Mouse (Mus musculus) thymus, postnatal 25 days (tissue): Measurements from ENCODE around the gene Ptpn12.

ENCODE experiments used
- DNase-seq: peaks from one replicate; pipeline ENCODE4 v3.0.0; 2022

Ptpn12 gene

GRCm38 (mm10) chr5:21017075-21017474 is 38.6 kb downstream of the Ptpn12 start:
- no peak for DNase-seq

- DNase-seq = no peak
Observed at GRCm38 (mm10) chr5:21010908-21011307, 44.8 kb downstream of the Ptpn12 start.

GRCm38 (mm10) chr5:21002723-21003122 is 53.0 kb downstream of the Ptpn12 start:
- DNase-seq = peak; percentile 63

GRCm38 (mm10) chr5:21001622-21002315 is 53.9 kb downstream of the Ptpn12 start:
- DNase-seq = no peak

GRCm38 (mm10) chr5:20998427-20998826 is 57.3 kb downstream of the Ptpn12 start:
- no peak for DNase-seq

GRCm38 (mm10) chr5:20997555-20997954 is 58.2 kb downstream of the Ptpn12 start:
- DNase-seq = no peak

GRCm38 (mm10) chr5:20990062-20990809 is 65.5 kb downstream of the Ptpn12 start:
- no peak for DNase-seq

GRCm38 (mm10) chr5:20986271-20986670 is 69.4 kb downstream of the Ptpn12 start:
- DNase-seq = no peak

GRCm38 (mm10) chr5:20983505-20983904 is 72.2 kb downstream of the Ptpn12 start:
- no peak for DNase-seq

- DNase-seq = no peak
Observed at GRCm38 (mm10) chr5:20974690-20975089, 81.0 kb downstream of the Ptpn12 start.

- DNase-seq = no peak
Observed at GRCm38 (mm10) chr5:20973999-20974398, 81.7 kb downstream of the Ptpn12 start.

GRCm38 (mm10) chr5:20973069-20973468 is 82.6 kb downstream of the Ptpn12 start:
- no peak for DNase-seq

GRCm38 (mm10) chr5:20968963-20969362 is 86.7 kb downstream of the Ptpn12 start:
- peak; percentile 77 for DNase-seq

- DNase-seq = no peak
Observed at GRCm38 (mm10) chr5:20968493-20968892, 87.2 kb downstream of the Ptpn12 start.

GRCm38 (mm10) chr5:20967942-20968341 is 87.8 kb downstream of the Ptpn12 start:
- DNase-seq = no peak

- no peak for DNase-seq
Observed at GRCm38 (mm10) chr5:20964446-20964845, 91.3 kb downstream of the Ptpn12 start.

GRCm38 (mm10) chr5:20963295-20963694 is 92.4 kb downstream of the Ptpn12 start:
- DNase-seq = no peak

- DNase-seq = no peak
Observed at GRCm38 (mm10) chr5:20960927-20961326, 94.8 kb downstream of the Ptpn12 start.

GRCm38 (mm10) chr5:20956298-20956697 is 99.4 kb downstream of the Ptpn12 start, which contains the start of gene Rsbn1l:
Gene Rsbn1l (minus strand): TSS chr5:20956398.
- DNase-seq = no peak

GRCm38 (mm10) chr5:20955114-20955835 is 100.4 kb downstream of the Ptpn12 start:
- DNase-seq = peak; percentile 27

- DNase-seq = no peak
Observed at GRCm38 (mm10) chr5:20952337-20952925, 103.3 kb downstream of the Ptpn12 start.

- DNase-seq = peak; percentile 95
Observed at GRCm38 (mm10) chr5:20951666-20952281, 103.9 kb downstream of the Ptpn12 start.
